Mouse (Mus musculus) adrenal gland (tissue): ENCODE results near the gene Pafah1b1.

Experiments
- intact Hi-C: fragments of 180-260 bp; cut with DNase I; formaldehyde crosslinking; loops from one replicate; pipeline ENCODE4 v1.15.1; 2025

The Pafah1b1 gene

DNA sequence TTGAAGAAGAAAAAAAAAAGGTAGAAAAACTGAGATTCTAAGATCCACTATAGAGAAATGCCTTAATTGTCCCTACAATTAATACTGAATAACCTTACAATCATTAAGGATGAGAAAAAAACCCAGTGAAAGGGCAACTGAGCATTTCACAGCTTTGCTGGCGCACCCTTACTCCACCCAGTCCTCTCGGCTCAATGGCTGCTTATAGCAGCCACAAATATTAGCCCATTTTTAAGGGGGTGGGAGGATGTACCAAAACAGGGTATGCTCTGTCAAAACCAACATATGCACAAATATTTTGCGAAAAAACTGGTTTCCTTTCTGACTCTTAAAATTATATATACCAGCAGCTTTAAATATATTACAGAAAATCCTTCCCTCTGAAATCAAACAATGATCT lies 2.5 kb downstream of the Pafah1b1 start:
- intact Hi-C loops: loop anchor here (5.0 kb wide), 2 partner anchors 35 to 45 kb away; no protein-coding TSS in a partner anchor

DNA sequence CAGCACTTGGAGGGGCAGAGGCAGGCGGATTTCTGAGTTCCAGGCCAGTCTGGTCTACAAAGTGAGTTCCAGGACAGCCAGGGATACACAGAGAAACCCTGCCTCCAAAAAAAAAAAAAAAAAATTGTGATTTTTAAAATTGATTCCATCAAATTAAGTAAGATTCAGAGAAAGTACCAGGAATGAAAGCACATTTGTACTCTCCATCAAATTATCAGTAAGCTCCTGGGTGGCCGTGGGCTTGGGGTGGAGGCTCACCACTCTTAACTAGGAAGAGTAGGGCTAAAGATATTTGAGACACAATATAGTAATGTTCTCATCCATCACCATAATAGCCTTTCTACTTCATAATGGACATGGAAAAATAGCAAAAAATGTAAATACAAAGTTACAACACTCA lies 3.3 kb downstream of the Pafah1b1 start:
- intact Hi-C loops: loop anchor here (5.0 kb wide), 2 partner anchors 34 to 46 kb away; no protein-coding TSS in a partner anchor

DNA sequence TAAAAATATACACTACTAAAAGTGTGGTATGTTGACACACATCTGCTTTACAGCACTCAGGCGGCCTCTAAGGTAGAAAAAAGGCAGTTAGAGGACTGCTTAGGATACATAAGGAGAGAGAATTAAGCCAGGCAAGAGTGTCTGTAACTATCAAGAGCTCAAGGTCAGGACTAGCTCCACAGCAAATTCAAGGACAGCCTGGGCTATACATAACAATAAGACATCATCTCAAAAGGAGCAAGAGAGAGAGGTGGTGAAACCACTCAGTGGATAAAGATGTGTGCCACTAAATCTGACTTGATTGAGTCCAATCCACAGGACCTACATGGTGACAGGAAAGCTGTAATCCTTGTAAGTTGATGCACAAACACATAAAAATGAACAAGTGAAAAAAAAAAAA lies 3.8 kb downstream of the Pafah1b1 start:
- intact Hi-C loops: loop anchor here (5.0 kb wide), 2 partner anchors 33 to 47 kb away; no protein-coding TSS in a partner anchor

DNA sequence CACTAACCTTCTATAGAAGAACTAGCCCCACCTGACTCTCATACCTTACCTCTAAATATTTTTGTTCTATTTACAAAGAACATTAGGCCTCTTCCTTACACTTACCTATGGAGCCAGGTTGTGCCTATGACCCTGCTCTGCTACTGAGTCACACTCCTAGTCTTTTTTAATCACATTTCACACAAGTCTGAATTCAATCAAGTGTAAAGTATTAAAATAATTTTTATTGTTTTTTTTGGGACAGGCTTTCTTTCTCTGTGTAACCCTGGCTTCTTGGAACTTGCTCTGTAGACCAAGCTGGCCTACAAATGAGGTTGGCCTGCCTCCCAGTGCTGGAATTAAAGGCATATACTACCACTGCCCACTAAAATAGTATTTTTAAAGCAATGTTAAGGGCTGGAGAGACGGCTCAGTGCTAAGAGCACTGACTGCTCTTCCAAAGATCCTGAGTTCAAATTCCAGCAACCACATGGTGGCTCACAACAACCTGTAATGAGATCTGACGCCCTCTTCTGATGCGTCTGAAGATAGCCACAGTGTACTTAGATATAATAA lies 8.4 kb downstream of the Pafah1b1 start:
- intact Hi-C loops: no loop called here

DNA sequence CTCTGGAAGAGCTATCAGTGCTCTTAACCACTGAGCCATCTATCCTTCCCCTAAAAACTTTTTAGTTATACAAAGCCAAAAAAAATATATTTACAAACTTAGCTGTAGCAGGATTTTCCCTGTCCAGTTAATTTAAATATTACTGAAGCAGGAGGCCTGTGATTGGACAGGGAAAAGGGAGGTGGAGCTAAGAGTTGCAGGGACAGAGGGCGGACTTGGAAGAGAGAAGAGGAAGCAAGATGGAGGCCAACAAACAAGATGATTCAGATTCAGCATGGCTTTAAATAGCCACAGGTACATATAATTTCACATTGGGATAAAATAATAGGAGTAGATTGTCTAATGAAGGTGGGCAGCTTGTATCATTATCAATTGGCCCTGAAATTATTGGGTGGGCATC lies 13.8 kb downstream of the Pafah1b1 start:
- intact Hi-C loops: no loop called here

DNA sequence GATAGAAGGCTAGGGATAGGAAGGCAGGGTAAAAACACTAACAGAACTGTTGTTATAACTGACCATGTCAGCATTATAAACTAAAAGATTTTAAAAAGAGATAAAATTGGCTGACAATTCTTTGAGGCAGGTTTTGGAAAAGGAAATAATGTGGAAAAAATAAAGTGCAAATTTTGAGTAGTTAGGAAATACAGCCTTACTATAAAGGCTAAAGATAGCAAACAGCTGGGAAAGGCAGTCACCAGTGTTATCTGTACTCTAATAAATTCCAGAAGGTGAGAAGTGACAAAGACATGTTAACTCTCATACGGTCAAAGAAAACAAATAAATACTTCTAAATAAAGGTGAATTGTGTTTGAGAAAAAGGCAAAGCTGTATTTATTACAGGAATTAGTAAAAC lies 15.7 kb downstream of the Pafah1b1 start:
- intact Hi-C loops: no loop called here

DNA sequence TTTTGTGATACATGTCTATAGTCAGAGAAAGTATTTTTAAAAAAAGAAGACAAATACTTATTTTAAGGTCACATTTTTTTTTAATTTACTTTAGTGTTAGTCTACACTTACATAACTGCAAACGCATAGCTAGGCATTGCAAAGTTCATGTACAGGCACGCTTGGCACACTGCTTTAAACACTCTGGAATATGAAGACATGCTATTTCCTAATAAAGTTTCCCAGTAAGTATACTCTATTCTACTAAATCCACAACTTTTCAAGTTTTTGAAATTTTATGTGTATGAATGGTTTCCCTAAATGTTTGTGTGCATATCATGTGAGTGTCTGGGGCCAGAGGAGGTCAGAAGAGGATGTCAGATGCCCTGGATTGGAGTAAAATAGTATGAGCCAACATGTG lies 20.4 kb downstream of the Pafah1b1 start:
- intact Hi-C loops: no loop called here

DNA sequence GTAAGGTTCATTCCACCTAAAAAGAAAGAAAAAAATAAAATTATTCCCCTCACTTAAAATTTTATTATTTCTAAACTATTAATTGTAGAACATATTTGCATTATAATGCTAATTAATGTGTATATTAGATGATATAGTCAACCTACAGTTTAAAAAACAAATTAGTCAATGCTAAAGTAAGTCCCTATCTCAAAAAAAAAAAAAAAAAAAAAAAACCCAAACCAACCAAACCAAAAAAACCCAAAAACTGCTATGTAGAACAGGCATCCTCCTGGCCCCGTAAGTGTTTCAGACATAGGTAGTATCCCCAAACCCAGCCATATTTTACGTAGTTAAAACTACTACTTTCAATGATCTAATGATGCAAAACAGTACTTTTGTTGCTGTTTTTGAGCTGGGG lies 25.0 kb downstream of the Pafah1b1 start:
- intact Hi-C loops: no loop called here

DNA sequence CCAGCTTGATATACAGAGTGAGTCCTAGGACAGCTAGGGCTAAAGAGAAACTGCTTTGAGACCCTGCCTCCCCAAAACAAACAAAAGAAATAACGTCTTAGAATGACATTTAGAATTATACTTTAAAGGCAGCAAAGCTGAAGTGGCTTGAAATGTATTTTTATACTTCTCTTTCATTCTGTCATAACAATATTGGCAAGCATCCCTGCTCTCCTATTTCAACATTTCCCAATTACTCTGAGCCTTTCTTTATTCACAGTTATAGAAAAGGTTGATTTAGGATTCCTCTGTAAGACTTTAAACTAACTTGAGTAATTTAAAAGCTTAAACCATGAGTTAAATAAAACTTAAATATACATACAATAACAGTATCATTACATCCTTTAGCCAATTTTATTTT lies 32.3 kb downstream of the Pafah1b1 start:
- intact Hi-C loops: no loop called here

DNA sequence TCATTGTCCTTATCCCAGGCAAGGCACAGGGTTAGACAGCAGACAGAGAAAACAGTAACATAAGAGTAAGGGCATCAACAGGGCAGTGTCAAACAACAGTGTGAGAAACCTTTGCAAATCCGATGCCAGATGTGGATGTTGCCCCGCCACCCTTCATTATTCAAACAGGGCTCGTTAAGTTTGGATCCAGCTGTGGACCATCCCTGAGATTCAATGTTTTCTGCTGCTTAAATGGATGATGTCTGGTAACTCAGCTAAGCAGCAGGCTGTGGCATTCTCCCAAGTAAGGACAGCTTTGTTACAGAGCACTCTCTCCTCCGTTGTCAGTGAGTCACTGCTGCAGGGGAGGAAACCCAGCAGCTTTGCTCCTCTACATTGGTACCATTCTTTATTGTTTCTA lies 49.3 kb downstream of the Pafah1b1 start:
- intact Hi-C loops: no loop called here

DNA sequence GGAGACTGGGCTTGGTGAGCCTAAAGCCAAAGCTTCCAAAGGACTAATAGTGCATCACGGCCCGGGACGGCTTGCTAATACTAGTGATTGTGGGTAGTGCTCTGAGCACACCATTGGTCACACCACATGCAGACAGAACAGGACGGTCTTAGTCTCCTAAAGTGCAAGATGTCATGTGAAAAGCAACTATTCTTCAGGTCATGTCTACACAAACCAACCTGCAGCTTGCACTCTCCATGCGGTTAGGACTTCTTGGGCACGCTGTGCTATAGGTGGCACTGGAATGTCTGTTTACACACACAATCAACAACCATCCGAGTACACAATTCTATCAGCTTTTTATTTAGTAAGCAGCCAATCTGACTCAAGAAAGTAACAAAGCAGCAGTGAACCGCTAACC lies 49.8 kb downstream of the Pafah1b1 start:
- intact Hi-C loops: no loop called here

DNA sequence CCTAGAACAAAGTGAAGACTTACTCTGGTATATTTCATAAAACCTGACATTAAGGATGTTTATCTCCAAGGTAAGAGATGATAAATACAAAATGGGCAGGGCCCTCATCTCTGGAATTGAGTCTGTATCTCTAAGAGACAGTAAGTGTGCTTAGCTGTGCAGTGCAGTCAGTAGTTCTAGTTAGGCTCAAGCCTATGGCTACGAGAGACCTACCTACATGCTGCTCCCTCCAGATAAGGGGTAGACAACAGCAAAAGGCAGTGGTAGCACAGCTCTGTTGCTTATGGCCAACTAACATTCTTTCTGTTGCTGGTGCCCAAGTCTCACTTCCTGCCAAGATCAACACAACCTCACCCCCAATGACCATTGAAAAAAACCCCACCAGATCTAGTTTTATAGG lies 50.9 kb downstream of the Pafah1b1 start:
- intact Hi-C loops: no loop called here

DNA sequence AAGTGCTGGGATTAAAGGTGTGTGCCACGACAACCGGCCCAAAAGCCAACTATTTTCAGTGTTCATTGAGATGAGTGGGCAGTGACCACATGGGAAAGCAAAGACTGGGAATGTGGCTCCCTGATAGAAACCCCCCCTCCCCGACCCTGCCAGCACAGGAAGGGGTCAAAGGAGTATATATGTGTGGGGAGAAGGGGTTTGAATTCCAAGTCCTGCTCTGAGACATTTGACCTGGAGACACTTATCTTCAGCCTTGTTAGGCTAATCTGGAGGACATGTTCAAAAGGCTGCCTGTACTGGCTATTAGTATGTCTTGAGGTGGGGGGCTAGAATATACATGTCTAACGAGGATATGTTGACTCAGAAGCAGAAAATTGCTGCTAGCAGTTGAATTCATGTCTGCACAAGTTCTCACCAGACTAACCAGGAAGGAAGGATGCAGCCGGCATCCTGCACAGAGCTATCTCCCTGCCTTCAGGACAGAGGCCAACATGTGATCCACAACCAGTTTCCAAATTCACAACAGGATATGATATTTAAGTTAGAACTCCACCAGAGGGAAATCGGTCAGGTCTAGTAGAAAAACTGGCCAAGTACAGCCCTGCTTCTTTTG lies 51.5 kb downstream of the Pafah1b1 start:
- intact Hi-C loops: no loop called here

DNA sequence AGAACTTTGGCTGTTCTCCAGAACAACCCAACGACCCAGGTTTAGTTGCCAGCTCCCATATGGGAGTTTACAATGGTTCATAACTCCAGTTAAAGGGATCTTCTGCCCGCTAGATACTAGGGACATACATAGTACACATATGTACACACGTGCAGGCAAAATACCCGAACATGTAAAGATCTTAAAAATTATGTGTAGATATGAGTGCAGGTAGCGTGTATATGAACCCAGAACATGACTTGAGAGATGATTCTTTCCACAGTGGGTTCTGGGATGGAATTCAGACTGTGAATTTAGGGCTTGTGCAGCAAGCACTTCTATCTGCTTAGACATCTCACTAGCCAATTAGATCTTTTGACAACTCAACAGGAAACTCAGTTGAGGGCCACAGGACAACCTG lies 52.6 kb downstream of the Pafah1b1 start:
- intact Hi-C loops: no loop called here

DNA sequence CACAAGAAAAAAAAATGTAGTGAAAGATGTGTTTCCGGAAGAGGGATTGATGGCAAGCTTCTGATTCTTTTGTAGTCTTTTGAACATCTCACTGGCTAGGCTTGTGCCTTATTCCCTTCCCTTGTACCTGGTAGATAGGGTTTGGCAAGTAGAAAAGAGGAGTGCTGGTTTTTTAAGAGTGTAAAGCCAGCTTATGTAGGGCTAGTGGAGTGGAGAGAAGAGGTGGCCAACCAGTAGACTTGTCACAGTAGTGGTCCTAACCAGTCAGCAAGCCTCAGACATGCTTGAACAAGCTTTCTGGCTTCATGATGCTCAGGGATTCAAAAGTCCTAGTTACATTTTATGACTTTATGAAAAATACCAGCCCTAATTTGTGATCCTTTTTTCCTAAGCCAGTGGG lies 53.5 kb downstream of the Pafah1b1 start:
- intact Hi-C loops: no loop called here

DNA sequence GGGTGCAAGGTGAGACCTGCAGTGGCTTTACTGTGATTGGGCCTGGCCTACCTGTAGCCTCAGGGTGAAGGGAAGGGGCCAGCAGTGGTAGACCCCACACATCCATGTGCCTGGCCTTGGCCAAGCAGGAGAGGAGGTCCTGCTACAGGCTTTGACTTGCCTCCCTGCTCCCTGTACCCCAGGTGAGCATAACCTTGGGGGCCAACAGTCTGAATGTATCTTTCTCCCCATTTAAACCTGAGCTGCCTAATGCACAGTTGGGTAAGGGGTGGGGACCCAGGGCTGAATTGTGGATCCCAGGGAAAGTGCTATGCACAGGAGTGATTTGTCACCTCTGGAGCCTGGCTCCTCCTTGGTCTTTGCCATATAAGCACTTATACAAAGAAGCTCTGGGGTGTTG lies 54.3 kb downstream of the Pafah1b1 start:
- intact Hi-C loops: no loop called here

DNA sequence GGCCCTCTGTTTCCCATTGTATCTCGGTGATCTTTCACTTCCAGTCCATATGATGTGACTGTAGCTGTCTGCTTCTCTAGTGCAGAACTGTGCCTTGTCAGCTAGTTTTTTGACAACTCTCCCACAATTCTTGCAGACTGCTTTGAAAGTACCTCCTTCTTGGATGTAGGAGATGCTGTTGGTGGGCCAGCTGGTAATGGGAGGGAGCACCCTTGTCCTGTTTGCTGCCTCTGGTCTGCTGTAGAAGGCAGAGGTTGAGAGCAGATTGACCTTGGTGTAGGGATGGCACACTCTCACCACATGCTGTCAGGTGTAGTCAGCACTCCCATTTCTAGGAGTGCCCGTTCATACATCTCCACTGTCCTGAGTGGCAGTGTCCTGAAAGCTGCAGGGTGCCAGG lies 55.5 kb downstream of the Pafah1b1 start:
- intact Hi-C loops: no loop called here

DNA sequence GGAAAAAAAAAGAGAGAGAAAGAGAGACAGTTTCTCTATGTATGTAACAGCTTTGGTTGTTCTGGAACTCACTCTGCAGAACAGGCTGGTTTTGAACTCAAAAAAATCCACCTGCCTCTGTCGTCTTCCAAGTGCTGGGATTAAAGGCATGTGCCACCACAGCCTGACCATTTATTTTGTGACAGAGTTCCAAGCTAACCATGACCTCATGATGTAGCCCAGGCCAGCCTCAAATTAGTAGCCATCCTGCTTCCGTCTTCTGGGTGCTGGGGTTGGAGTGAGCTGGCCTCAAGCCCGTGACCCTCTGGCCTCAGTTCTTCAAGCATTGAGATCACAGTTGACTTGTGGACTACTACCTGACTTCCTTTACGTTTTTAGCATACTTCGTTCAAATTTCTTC lies 56.0 kb downstream of the Pafah1b1 start:
- intact Hi-C loops: no loop called here

DNA sequence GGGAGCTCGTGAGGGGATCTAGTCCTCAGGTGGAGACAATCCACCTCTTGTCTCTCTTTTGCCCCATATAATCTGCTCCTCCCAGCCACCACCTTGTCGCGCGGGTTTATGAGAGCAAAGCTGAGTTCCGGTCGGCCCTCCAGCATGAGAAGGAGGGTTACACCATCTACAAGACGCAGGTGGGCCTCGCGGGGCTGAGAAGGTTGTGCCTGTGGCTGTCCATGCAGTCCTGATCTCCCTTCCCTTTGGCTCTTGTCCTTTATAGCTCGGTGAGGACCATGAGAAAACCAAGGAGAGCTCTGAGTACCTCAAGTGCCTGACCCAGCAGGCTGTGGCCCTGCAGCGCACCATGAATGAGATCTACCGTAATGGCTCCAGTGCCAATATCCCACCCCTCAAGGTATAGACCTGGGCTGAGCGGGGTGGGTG lies 56.9 kb downstream of the Pafah1b1 start:
- intact Hi-C loops: no loop called here

DNA sequence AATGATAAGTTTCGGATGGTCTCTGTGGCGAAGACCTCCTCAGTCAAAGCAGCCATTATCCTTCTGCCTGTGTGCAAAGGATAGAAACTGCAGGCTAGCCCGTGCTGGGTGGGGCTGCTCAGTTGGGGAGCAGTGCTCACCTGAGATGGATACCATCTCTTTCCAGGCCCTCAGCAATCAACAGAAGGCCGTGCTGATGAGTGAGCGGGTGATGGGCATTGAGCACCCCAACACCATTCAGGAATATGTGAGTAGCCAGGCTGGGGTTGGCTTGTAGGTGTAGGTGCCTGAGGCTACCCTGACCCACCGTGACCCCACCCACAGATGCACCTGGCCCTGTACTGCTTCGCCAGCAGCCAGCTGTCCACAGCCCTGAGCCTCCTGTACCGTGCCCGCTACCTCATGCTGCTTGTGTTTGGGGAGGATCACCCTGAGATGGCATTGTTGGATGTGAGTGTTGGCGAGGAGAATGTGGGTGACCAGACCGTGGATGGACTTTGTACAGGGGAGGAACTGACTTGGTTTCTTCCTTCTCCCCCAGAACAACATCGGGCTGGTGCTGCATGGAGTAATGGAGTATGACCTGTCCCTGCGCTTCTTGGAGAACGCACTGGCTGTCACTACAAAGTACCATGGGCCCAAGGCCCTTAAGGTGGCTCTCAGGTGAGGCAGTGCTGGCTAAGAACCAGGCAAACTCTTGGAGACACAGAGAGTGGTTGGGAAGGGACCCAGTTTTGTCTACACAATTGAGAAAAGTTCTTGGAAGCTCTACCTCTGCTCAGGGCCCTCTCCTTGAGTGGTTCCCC lies 57.5 kb downstream of the Pafah1b1 start:
- intact Hi-C loops: no loop called here

DNA sequence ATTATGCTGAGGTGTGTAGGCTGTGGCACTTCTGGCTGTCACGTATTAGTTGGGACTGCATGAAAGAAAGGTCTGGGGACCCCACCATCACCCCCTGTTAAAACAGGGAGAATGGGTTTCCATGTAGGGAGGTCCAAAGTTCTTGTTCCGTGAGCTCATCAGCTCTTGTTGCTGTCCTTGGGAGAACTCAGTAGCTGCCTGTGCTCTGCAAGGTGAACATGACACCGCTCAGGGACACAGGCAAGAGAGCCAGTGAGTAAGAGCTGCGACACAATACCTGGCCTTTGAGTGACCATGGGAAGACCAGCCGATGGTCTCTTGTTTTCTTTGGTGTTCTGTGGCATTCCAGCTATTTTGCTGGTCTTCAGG lies 58.2 kb downstream of the Pafah1b1 start:
- intact Hi-C loops: no loop called here

DNA sequence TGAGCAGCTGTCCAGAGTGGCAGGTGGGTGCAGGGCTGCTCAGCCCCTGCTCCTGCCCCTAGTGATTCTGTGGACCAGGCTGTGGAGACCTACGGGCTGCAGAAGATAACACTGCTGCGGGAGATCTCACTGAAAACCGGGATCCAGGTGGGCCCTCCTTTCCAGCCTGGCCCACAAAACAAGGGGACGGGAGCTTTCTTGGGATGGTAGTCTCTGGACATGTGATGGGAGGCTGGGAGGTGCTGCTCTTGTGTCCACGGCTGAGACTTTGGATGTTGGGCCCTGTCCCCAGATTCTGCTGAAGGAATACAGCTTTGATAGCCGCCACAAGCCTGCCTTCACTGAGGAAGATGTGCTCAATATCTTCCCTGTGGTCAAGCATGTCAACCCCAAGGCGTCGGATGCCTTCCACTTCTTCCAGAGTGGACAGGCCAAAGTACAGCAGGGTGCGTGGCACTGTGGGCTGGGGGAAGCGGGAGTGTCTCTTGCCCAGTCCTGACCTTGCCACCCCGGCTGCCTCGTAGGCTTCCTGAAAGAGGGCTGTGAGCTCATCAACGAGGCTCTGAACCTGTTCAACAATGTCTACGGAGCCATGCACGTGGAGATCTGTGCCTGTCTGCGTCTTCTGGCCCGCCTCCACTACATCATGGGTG lies 58.7 kb downstream of the Pafah1b1 start:
- intact Hi-C loops: no loop called here
